Mouse (Mus musculus): ENCODE results near the gene Rbm43.
"Not testable (repeated sequence)": the region's sequence is repeated elsewhere in the genome, so short reads cannot be mapped to it uniquely, and the experiment has no call there.

Gene Rbm43

DNA sequence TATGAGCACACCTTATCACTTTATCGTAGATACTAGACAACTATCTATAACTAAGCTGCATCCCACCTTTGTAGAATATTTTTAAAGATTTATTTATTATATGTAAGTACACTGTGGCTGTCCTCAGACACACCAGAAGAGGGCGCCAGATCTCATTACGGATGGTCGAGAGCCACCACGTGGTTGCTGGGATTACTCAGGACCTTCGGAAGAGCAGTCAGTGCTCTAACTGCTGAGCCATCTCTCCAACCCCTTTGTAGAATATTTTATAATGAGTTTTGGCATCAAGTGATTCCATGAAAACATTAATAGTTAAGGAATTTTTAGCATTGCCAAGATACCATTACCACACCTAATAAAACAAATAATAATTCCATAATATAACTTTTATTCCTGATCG, 20.4 kb downstream of the Rbm43 start:
- DNase-seq (ENCODE audit: low spot score), result no peak

DNA sequence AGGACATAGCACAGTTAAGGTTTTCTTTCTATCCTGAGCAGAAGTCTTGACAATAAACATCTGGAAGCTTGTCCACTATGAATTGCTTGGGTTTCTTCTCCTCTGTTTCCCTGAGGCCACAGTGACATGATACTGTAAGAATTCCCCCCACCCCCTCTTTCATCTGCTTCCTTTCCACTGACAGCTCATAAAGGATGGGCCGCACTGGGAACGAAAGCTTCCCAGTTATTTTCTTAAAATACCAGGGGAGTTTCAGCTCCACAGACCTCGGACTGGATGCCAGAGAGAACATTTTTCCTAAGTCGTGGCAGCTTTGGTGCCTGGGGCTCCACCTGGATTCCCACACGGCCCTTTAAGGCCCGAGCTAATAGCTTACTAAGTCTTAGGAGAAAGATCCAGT, 22.2 kb downstream of the Rbm43 start:
- DNase-seq (ENCODE audit: low spot score), result no peak

DNA sequence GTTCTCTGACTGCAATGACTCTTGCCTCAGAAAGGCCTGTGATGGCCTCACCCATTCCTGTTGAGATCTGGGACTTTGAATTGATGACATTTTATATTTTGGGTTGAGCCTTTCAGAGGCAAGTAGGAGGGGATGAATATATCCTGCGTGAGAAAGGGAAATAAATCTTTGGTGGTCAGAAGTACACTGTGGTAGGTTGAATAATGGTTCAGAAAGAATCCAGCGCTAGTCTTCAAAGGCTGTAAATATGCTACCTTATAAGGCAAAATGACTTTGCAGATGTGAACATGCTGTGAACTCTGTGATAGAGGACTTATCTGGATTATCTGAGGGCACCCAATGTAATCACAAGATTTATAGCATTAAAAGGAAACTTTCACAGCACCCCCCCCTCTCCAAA, 23.1 kb downstream of the Rbm43 start:
- DNase-seq (ENCODE audit: low spot score), result no peak

DNA sequence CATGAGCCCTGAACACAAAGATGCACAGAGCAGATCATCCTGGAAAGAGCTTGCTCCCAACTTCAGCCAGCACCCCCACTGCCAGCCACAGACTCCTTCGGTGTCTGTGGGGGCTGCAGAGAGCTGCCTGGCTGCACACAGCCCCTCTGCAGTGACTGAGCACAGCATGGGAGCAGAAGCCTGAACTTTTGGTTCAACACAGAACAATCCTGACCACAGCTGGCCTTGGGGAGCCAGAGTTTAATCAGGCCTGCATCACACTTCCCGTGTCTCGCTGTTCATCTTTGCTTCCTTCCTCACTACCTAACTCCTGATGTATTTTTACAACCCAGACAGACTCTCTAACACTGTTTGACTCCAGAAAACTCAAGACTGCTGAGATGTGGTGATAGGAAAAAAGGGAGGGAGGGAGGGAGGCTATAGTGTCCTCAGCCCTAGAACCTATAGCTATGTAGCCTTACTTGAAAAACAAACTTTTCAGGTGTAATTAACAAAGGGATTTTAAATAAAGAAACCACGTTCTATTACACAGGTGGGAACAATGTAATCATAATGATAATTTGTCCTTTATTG, 27.3 kb downstream of the Rbm43 start:
- no peak for DNase-seq (ENCODE audit: low spot score)

DNA sequence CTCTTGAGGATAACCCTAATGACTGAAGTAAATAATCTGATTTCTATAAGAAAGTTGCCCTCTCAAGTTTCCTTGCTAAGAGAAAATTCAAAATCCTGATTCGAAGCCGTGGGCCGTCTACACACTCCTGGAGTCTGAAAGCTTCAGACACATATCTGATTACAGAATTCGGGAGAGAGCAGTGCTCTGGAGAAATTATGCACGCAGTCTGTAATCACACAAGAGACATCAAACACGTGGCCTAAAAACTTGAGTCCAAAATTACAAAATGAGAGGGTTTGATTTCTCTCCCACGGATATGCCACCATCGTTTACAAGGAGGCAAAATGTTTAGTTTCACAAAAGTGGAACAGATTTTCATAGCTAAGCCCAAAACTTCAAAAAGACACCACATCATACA, 29.3 kb downstream of the Rbm43 start:
- DNase-seq (ENCODE audit: low spot score), result no peak

DNA sequence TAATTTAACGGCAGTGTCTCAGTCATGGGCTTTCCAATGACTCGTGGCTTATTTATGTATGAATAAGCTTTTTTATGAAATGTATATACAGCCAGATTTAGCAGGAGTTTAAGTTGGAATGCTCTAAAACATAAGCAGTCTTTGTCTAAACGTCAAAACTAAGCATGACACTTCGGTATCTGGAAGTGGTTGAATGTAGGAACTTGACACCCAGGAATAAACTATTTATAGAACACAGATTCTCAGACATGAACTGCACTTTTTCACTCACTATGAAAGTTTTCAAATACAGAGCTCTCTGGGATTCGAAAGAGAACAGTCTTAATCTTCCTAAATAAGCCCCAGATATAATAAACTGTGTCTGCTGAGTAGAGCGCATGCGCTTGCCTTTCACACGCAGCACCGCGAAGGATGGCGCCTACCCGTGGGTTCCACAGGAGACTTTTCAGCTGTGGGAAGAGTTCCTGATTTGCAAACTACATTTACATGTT, 42.5 kb downstream of the Rbm43 start:
- no peak for DNase-seq (ENCODE audit: low spot score)

DNA sequence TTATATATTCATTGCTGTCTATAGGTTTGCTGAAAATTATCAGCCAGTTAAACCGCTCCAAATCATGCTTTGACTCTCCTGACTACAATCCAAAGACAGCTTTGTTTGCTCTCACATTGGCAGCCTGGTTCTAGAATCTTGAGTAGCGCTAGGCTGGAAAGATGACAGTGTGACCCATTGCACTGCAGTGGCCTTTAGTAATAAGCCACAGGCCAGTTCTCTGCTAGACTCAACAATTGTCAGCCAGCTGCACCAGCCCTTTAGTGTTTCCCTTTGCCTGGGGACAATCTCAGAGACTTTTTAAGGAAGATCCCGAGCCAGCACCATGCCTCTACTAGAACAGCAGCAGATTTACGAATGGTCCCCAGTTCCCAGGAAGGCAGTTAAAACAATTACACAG, 44.0 kb downstream of the Rbm43 start:
- no peak for DNase-seq (ENCODE audit: low spot score)

DNA sequence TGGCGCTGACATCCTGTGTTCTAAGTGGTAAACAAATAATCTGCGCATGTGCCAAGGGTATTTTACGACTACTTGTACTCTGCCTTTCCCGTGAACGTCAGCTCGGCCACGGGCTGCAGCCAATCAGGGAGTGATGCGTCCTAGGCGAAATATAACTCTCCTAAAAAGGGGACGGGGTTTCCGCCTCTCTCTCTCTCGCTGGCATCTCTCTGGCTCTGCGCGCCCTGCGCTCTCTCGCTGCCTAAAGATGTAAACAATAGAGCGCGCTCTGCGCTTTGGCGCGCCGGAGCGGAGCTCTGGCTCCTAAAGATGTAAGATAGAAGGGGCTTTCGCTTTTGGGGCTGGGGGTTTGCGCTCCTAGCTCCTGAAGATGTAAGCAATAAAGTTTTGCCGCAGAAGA, 44.8 kb downstream of the Rbm43 start:
- DNase-seq (ENCODE audit: low spot score), result not testable (repeated sequence)

DNA sequence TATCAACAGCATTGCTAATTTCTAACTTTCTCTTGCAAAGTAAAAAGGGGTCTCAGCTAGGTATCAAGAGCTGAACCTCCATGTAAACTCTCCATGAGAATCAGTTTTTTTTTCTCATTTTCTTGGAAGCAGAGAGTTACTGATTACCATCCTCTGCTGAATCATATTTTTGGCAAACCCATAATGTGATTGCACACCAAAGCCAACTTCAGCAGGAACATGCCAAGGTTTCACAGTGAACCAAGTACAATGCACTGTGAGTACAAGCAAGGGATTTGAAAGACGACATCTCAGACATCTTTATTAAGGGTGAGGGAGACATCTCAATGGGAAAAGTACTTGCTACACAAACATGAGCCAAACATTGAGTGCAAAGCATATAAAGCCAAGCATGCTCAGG, 54.8 kb downstream of the Rbm43 start:
- no peak for DNase-seq (ENCODE audit: low spot score)

Measured in ovary, postnatal 10 days (tissue).